Mouse (Mus musculus): ENCODE results near the gene Paqr7. TPM values are rescaled to one million over a fixed set of nuclear protein-coding genes. Genes with fewer than 3 reads are reported as not detected.

The Paqr7 gene
- polyA plus RNA-seq, 1 experiment from 2014 or later, result 8.8 TPM

DNA sequence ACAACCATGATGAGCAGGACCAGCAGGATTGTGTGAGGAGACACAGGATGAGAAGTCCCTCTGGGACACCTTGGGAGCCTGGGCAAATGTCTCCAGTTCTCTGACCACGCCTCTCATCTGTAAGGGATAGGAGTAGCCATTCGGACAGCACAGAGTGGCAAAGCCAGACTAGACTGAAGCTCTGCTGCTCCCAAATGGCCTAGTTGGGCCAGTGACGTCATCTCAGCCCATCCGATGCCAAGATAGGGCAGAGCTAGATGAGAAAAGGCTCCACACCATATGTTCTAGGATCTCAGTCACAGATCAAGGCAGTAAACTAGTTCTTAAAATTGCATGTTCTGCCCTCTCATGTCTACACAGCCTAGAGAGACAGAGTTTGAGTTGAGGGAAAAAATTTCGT, 37.6 kb upstream of the Paqr7 start:
- Histone ChIP-seq H3K4me2 (ENCODE audit: low read depth, low read length) (no peak overlapping the region), H3K36me3 (ENCODE audit: control insufficient read depth, insufficient read depth) (no peaks in the 10 kb centered on the region), H3K4me1 (ENCODE audit: control insufficient read depth, low read depth, low read length) (peaks cover 7% of the 10 kb centered on the region), H3K9me3 (replicated peaks; ENCODE audit: control insufficient read depth, low read length) (no peaks in the 10 kb centered on the region), H3K27me3 (ENCODE audit: control insufficient read depth, insufficient read depth, low read depth, low read length) (no peaks in the 10 kb centered on the region; the same call in 1 of the 2 replicates), H3K4me3 (ENCODE audit: low read depth, low read length) (no peak overlapping the region), H3K27ac (ENCODE audit: low read length) (no peak overlapping the region), H3K9ac (ENCODE audit: low read depth, low read length) (no peak overlapping the region)
- ATAC-seq (ENCODE audit: low read depth), result no peak
- 66% methylated on average over 5 of the region's 5 CpGs for WGBS (ENCODE audit: insufficient replicate concordance)

DNA sequence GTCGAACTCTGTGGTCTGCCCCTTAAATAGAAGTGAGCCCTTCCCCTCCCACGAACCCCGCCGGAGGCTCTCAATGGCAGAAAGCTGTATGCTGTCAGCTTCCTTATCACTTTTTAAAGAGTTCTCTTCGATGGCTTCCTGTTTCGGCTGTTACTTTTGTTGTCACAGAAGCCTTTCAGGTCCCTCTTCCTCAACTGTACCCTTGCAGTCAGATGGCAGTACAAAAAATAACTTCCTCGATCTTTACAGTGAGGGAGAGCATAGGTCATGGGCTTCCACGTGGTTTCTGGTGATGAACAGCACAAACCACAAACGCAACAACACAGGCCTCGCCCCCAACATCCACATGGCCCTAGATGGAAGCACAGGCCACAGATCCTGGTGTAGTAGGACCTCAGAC, 36.2 kb upstream of the Paqr7 start:
- H3K4me3 ChIP-seq (ENCODE audit: low read depth, low read length), result no peak overlapping the region
- no peak overlapping the region for H3K9ac ChIP-seq (ENCODE audit: low read depth, low read length)
- WGBS (ENCODE audit: insufficient replicate concordance), result 20% methylated on average over 10 of the region's 10 CpGs
- H3K4me1 ChIP-seq (ENCODE audit: control insufficient read depth, low read depth, low read length), result peaks cover 6% of the 10 kb centered on the region
- H3K36me3 ChIP-seq (ENCODE audit: control insufficient read depth, insufficient read depth), result no peaks in the 10 kb centered on the region
- no peak overlapping the region for H3K27ac ChIP-seq (ENCODE audit: low read length)
- H3K27me3 ChIP-seq (ENCODE audit: control insufficient read depth, insufficient read depth, low read depth, low read length), result no peaks in the 10 kb centered on the region
- H3K9me3 ChIP-seq (replicated peaks; ENCODE audit: control insufficient read depth, low read length), result no peaks in the 10 kb centered on the region
- no peak for ATAC-seq (ENCODE audit: low read depth)
- H3K4me2 ChIP-seq (ENCODE audit: low read depth, low read length), result no peak overlapping the region

DNA sequence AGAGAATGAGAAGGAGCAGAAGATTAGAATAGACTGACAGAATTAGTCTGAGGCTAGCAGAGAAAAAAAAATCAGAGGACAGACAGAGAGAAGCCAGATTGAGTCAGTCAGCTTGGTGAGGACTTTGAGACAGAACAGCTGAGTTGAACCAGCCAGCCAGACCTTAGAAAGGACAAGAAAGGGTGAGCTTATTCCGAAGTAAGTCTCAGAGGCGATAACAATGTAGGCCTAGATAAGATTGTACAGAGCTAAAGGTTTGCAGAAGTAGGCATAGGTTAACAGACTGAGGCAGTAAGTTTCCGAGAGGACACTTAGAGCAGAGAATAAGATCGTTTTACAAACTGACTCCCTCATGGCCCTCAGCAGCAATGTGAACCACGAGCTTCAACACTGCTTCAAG, 35.2 kb upstream of the Paqr7 start:
- 44% methylated on average over 5 of the region's 5 CpGs for WGBS (ENCODE audit: insufficient replicate concordance)
- Histone ChIP-seq H3K4me1 (ENCODE audit: control insufficient read depth, low read depth, low read length) (peaks cover 3% of the 10 kb centered on the region), H3K27me3 (ENCODE audit: control insufficient read depth, insufficient read depth, low read depth, low read length) (no peaks in the 10 kb centered on the region), H3K4me2 (ENCODE audit: low read depth, low read length) (no peak overlapping the region), H3K36me3 (ENCODE audit: control insufficient read depth, insufficient read depth) (no peaks in the 10 kb centered on the region), H3K4me3 (ENCODE audit: low read depth, low read length) (no peak overlapping the region), H3K27ac (ENCODE audit: low read length) (no peak overlapping the region), H3K9me3 (replicated peaks; ENCODE audit: control insufficient read depth, low read length) (no peaks in the 10 kb centered on the region), H3K9ac (ENCODE audit: low read depth, low read length) (no peak overlapping the region)
- no peak for ATAC-seq (ENCODE audit: low read depth)

DNA sequence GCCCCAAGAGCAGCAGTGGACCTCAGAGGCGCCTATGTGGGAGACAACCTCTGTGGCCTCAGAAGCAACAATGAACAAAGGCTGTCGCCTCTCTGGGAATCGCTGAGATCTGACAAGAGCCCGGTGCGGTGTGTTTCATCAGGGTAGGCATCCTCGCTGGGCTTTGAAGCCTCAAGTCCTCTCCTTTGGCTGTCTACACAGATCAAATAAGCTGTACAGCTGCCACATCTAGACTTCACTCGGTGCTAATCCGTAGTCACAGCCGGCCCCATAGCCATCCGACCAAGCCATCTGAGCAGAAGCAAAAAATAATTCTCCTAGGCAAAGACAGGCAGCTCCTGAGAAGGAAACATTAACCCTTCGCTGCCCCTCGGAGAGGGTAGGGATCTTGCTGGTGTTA, 30.7 kb upstream of the Paqr7 start:
- 57% methylated on average over 12 of the region's 12 CpGs for WGBS (ENCODE audit: insufficient replicate concordance)
- Histone ChIP-seq H3K4me2 (ENCODE audit: low read depth, low read length) (no peak overlapping the region), H3K36me3 (ENCODE audit: control insufficient read depth, insufficient read depth) (peaks cover 3% of the 10 kb centered on the region), H3K4me1 (ENCODE audit: control insufficient read depth, low read depth, low read length) (peaks cover 13% of the 10 kb centered on the region), H3K9ac (ENCODE audit: low read depth, low read length) (no peak overlapping the region), H3K27ac (ENCODE audit: low read length) (no peak overlapping the region), H3K27me3 (ENCODE audit: control insufficient read depth, insufficient read depth, low read depth, low read length) (no peaks in the 10 kb centered on the region), H3K9me3 (replicated peaks; ENCODE audit: control insufficient read depth, low read length) (no peaks in the 10 kb centered on the region), H3K4me3 (ENCODE audit: low read depth, low read length) (no peak overlapping the region)
- no peak for ATAC-seq (ENCODE audit: low read depth)

DNA sequence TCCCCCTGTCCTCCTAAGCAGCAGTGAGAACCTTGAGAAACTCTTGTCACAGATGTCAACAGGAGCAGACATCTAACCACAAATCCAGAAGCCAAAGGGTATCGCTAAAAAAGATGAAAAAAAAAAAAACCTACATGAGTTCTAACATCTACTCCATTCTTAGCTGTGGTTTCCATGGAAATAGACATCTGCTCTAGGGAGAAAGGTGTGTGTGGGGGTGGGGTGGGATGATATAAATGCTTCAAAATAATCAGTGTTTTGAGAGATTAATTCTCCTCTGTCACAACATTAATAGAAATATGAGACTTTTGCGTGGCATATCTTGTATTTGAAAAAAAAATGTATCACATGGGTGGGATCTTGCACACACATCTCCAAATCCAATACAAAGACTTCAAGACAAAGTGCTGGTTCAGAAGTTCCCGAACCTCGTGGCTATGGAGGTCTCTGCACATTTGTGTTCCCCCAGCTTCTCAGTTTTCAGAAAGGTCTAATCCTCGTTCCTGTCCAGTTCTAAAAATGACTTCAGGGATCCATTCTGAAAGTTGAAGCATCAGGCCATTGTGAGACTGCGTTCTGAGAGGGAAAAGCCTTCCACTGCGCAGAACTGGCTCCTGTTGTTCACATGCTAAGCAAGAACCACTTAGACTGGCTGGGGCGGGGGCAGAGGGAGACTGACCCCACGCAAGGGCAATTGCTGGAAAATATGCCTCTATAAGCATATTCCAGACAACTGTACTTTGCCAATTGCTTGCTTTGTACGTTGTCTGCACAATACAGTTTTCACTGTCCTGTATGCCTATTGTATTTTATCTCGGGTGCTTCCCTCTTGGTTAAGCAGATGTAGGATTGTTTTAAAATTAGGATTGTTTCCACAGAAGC, 29.9 kb upstream of the Paqr7 start:
- no peak overlapping the region for H3K9ac ChIP-seq (ENCODE audit: low read depth, low read length)
- ATAC-seq (ENCODE audit: low read depth), result no peak
- peaks cover 14% of the 10 kb centered on the region for H3K4me1 ChIP-seq (ENCODE audit: control insufficient read depth, low read depth, low read length)
- H3K36me3 ChIP-seq (ENCODE audit: control insufficient read depth, insufficient read depth), result peaks cover 10% of the 10 kb centered on the region
- H3K4me2 ChIP-seq (ENCODE audit: low read depth, low read length), result no peak overlapping the region
- WGBS (ENCODE audit: insufficient replicate concordance), result 55% methylated on average over 11 of the region's 11 CpGs
- no peak overlapping the region for H3K27ac ChIP-seq (ENCODE audit: low read length)
- no peak overlapping the region for H3K4me3 ChIP-seq (ENCODE audit: low read depth, low read length)
- no peaks in the 10 kb centered on the region for H3K9me3 ChIP-seq (replicated peaks; ENCODE audit: control insufficient read depth, low read length)
- no peaks in the 10 kb centered on the region for H3K27me3 ChIP-seq (ENCODE audit: control insufficient read depth, insufficient read depth, low read depth, low read length)

DNA sequence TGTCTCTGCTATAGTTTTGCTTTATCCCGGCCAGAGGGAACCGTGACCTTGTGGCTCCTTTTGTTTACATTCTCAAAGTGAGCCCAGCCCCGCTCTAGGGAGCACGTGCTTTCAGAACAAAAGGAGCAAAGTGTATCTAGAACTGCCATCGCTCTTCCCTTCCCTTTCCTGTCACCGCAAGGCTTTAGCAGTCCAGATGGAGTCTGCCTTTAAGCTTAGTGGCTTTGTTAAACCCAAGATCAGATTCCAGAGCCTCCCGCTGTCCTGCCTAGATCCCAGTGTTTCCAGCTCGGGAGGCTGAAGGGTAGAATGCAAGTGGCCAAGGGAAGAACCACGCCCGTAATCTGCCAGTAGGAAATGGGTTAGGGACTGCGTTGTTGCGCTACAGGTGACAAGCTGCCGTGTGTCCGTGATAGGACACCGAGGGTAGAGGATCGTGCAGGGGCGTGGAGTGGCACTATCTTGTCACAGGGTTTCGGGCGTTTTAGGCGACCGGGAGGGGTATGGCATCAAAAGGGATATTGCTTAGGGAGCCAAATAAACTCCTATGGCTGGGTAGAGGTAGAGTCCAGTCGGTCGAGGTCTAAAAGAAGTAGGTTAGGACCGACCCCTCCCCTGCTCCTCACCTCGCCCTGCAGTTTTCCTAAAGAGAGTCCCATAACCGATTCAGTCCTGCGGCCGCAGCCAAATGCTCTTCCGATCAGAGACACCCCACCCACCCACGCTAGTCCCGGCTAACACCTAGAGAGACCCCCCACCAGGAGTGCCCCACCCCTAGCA, 28.9 kb upstream of the Paqr7 start:
- H3K27me3 ChIP-seq (ENCODE audit: control insufficient read depth, insufficient read depth, low read depth, low read length), result no peaks in the 10 kb centered on the region
- under 1% methylated on average over 31 of the region's 31 CpGs for WGBS (ENCODE audit: insufficient replicate concordance)
- H3K4me3 ChIP-seq (ENCODE audit: low read depth, low read length), result peak overlapping the region; percentile 99
- H3K9ac ChIP-seq (ENCODE audit: low read depth, low read length), result peak overlapping the region; percentile 95
- H3K4me1 ChIP-seq (ENCODE audit: control insufficient read depth, low read depth, low read length), result peaks cover 14% of the 10 kb centered on the region
- H3K4me2 ChIP-seq (ENCODE audit: low read depth, low read length), result peak overlapping the region; percentile 98
- peak; percentile 30 for ATAC-seq (ENCODE audit: low read depth)
- H3K36me3 ChIP-seq (ENCODE audit: control insufficient read depth, insufficient read depth), result peaks cover 19% of the 10 kb centered on the region
- no peak overlapping the region; the same call in none of the 2 replicates for H3K27ac ChIP-seq (ENCODE audit: low read length)
- H3K9me3 ChIP-seq (replicated peaks; ENCODE audit: control insufficient read depth, low read length), result no peaks in the 10 kb centered on the region

DNA sequence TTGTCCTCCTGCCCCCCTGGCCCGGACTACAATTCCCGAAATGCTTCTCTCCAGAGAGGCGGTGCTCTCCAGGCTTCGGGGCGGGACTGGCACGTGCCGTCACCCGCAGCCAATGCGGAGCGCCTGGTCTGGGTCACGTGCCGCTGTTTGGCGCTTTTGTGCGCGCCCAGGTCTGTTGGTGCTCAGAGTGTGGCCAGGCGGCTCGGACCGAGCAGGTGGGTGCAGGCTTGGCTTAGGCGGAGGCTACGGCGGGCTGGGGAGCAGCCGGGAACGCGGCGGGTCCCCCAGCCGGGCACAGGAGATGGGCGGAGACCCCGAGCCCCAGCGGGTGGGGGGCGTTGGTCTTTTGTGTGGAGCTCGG, 28.3 kb upstream of the Paqr7 start, which contains the start of gene Stmn1:
Gene Stmn1 (plus strand): TSS at position 106 of the 361 bp plus-strand sequence.
- WGBS (ENCODE audit: insufficient replicate concordance), result 0% methylated on average over 30 of the region's 31 CpGs
- Histone ChIP-seq H3K4me3 (ENCODE audit: low read depth, low read length) (peak within 1 kb of the TSS; percentile 99), H3K4me2 (ENCODE audit: low read depth, low read length) (peak within 1 kb of the TSS; percentile 98), H3K9me3 (replicated peaks; ENCODE audit: control insufficient read depth, low read length) (no peaks in the 10 kb centered on the region), H3K4me1 (ENCODE audit: control insufficient read depth, low read depth, low read length) (peaks cover 14% of the 10 kb centered on the region), H3K36me3 (ENCODE audit: control insufficient read depth, insufficient read depth) (peaks cover 24% of the 10 kb centered on the region), H3K27me3 (ENCODE audit: control insufficient read depth, insufficient read depth, low read depth, low read length) (no peaks in the 10 kb centered on the region), H3K27ac (ENCODE audit: low read length) (peak within 1 kb of the TSS; percentile 92), H3K9ac (ENCODE audit: low read depth, low read length) (peak within 1 kb of the TSS; percentile 95)
- peak; percentile 93 for ATAC-seq (ENCODE audit: low read depth)

DNA sequence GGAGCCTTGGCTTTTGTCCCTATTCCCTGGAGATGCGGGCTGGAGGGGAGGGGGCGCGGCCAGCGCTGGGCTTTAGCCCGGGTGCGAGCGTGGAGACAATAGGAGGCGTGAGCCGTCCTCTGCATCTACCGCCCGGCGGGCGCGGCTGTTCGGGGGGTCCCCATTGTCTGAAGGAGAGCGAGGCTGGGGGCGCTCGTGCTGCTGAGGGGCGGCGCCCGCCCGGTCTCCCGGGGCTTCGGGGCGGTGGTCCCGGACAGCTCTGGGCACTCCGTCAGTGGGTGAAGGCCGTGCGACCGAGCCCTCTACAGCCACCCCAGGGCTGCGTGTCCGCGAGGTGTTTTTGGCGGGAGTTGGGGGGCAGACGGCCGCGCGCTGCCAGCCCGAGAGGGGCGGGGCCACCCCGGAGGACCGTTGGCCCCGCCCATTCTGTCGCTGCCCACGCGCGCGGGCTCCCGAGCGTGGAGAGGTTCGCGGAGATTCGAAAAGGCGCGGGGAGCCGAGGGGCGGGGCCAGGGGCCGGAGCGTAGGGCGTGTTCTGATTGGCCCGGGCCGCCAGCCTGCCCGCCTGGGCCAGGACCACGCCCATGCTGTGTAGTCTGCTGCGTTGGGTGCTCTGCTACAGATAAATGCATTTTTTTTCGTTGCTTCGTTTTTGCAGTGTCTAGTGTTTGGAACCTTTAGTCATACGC, 27.8 kb upstream of the Paqr7 start:
- Histone ChIP-seq H3K4me3 (ENCODE audit: low read depth, low read length) (peak overlapping the region; percentile 99), H3K36me3 (ENCODE audit: control insufficient read depth, insufficient read depth) (peaks cover 26% of the 10 kb centered on the region), H3K27ac (ENCODE audit: low read length) (peak overlapping the region; percentile 92), H3K27me3 (ENCODE audit: control insufficient read depth, insufficient read depth, low read depth, low read length) (no peaks in the 10 kb centered on the region), H3K9ac (ENCODE audit: low read depth, low read length) (peak overlapping the region; percentile 95), H3K4me2 (ENCODE audit: low read depth, low read length) (peak overlapping the region; percentile 98), H3K4me1 (ENCODE audit: control insufficient read depth, low read depth, low read length) (peaks cover 14% of the 10 kb centered on the region), H3K9me3 (replicated peaks; ENCODE audit: control insufficient read depth, low read length) (no peaks in the 10 kb centered on the region)
- ATAC-seq (ENCODE audit: low read depth), result peak; percentile 84
- 0% methylated on average over 65 of the region's 68 CpGs for WGBS (ENCODE audit: insufficient replicate concordance)

Data from liver, embryonic 16.5 days (tissue).